Mouse (Mus musculus) liver, adult 2 months (tissue): ENCODE measurements around the gene Cnn2. TPM values are rescaled to one million over a fixed set of nuclear protein-coding genes. Genes with fewer than 3 reads are reported as not detected.

ENCODE experiments used
- DNase-seq: peaks from one replicate; pipeline ENCODE4 v3.0.0-alpha.2; 2011; ENCODE audit warnings: low read depth, low spot score; ENCODE audit errors: extremely low read depth
- H3K27ac ChIP-seq: fragments of 200-500 bp; replicated peaks from 2 replicates; pipeline ENCODE4 v1.5.1; 2012; ENCODE audit warnings: low read depth, mild to moderate bottlenecking, control low read depth, inconsistent platforms, low read length; ENCODE audit not compliant: insufficient read depth
- H3K27me3 ChIP-seq: fragments of 200-500 bp; 2 replicates; pipeline ENCODE4 v1.6.1; 2012; ENCODE audit warnings: mild to moderate bottlenecking, moderate library complexity, low read length, inconsistent platforms; ENCODE audit not compliant: control insufficient read depth, insufficient read depth
- H3K36me3 ChIP-seq: fragments of 200-500 bp; 2 replicates; pipeline ENCODE4 v1.6.1; 2012; ENCODE audit warnings: low read length, inconsistent platforms; ENCODE audit not compliant: control insufficient read depth, insufficient read depth
- H3K4me1 ChIP-seq: fragments of 200-500 bp; 2 replicates; pipeline ENCODE4 v1.6.1; 2011; ENCODE audit warnings: low read length; ENCODE audit not compliant: control insufficient read depth, insufficient read depth
- H3K4me3 ChIP-seq: fragments of 200-500 bp; 2 replicates; pipeline ENCODE4 v1.5.1; 2011; ENCODE audit warnings: low read depth, mild to moderate bottlenecking, control low read depth, low read length, moderate library complexity; ENCODE audit not compliant: insufficient read depth
- H3K79me2 ChIP-seq: fragments of 200-500 bp; 2 replicates; pipeline ENCODE4 v1.6.1; 2012; ENCODE audit warnings: inconsistent platforms, mild to moderate bottlenecking, low read length, moderate library complexity; ENCODE audit not compliant: control insufficient read depth, insufficient read depth
- H3K9ac ChIP-seq: fragments of 200-500 bp; 2 replicates; pipeline ENCODE4 v1.6.1; 2012; ENCODE audit warnings: low read depth, mild to moderate bottlenecking, control low read depth, inconsistent platforms, low read length
- CTCF ChIP-seq: fragments of 200-500 bp; IDR thresholded peaks from 2 replicates; pipeline ENCODE4 v1.5.1; 2011; ENCODE audit warnings: low read depth, low read length, control low read depth
- POLR2A ChIP-seq: fragments of 200-500 bp; IDR thresholded peaks from 2 replicates; pipeline ENCODE4 v1.6.1; 2011; ENCODE audit warnings: low read length, control low read depth; ENCODE audit not compliant: insufficient read depth; ENCODE audit errors: extremely low read depth
- WGBS: fragments of 180-500 bp; shearing (Covaris S2); methylation state at CpG from one replicate; pipeline ENCODE4 v1.1.7; 2018; 5-methylcytosine and 5-hydroxymethylcytosine counted together
- polyA plus RNA-seq: library from polyadenylated mRNA; depleted of rRNA; stranded (reverse); fragments of >200 nt; gene quantifications from 2 replicates; pipeline ENCODE4 v1.2.3, GENCODE M21; 2012
- total RNA-seq: library from RNA; depleted of rRNA; stranded (reverse); fragments of >200 nt; gene quantifications from 2 replicates; pipeline ENCODE4 v1.2.3, GENCODE M21; 2014

The Cnn2 gene
- total and polyA plus RNA-seq, 2 experiments, result 5.2 to 9.8 TPM

DNA sequence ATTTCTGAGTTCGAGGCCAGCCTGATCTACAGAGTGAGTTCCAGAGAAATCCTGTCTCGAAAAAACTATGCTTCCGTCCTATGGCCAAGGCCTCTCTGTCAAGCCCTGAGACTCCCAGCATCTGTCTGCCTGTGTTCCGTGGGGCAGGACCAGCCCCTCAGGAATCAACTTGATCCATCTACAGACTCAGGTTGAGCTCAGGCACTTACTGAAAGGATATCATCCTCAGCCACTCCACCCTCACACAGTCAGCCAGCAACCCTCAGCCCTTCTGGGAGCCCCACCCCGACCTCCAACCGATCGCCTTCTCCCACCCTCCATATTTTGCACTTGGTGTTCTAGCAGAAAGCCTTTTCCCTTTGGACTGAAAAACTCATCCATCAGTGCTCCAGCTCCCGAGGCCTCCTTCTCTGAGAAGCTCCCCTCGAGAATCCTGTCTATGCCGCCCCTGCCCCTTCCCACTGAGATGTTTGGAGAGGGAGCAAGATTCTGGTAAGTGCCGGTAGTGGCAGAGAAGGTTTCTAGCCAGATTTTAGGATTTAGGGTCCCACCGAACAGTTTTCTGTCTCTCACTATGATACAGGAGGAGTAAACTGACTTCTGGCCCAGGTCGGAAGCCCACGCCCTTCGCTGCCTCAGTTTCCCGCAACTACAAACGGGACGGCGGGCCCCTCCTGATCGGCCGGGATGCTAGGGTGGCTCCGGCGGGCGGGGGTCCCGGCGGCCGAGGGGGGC is 446 bp upstream of the Cnn2 start:
- DNase-seq, result no peak
- H3K4me3 ChIP-seq, result peak overlapping the region; percentile 62
- WGBS, result 22% methylated on average over 27 of the region's 27 CpGs
- no peaks in the 10 kb centered on the region for H3K36me3 ChIP-seq
- peaks cover 6% of the 10 kb centered on the region; the same call in 1 of the 2 replicates for H3K79me2 ChIP-seq
- peak overlapping the region; percentile 47 for H3K27ac ChIP-seq
- H3K9ac ChIP-seq, result peak overlapping the region; percentile 47
- TF ChIP-seq CTCF (no peak), POLR2A (no peak)
- peaks cover 14% of the 10 kb centered on the region for H3K4me1 ChIP-seq
- 0 out of 2 replicates have a peak, but pooled peaks cover 2% of the 10 kb centered on the region for H3K27me3 ChIP-seq

DNA sequence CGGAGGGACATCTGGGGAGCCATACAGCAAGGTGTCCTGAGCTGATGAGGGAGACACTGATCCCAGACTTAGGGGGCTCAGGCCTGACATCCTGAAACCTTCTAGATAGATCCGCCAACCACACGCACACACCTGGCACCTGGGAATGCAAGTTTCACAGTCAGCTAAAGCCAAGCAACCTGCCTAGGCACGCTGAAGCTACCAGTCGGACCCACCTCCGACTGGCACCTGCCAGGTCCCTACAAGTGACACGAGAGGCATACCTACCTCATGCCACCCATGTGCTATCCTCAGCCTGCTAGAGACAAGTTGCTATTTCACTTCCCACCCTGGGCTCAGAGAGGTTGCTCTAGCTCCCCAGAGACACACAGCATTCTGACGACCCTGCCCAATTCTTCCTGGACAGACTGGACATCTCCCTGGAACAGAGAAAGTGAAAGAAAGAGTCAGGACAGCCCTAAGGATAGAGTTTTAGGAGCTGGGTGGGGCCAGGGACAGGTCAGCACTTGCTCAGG is 945 bp downstream of the Cnn2 start:
- Histone ChIP-seq H3K79me2 (no peaks in the 10 kb centered on the region), H3K9ac (peak overlapping the region; percentile 10), H3K36me3 (no peaks in the 10 kb centered on the region), H3K4me1 (peaks cover 12% of the 10 kb centered on the region), H3K4me3 (peak overlapping the region; percentile 62), H3K27me3 (0 out of 2 replicates have a peak, but pooled peaks cover 2% of the 10 kb centered on the region), H3K27ac (no peak overlapping the region; the same call in 1 of the 2 replicates)
- TF ChIP-seq POLR2A, result no peak
- TF ChIP-seq CTCF, result no peak
- DNase-seq, result no peak
- WGBS, result 45% methylated on average over 8 of the region's 8 CpGs

DNA sequence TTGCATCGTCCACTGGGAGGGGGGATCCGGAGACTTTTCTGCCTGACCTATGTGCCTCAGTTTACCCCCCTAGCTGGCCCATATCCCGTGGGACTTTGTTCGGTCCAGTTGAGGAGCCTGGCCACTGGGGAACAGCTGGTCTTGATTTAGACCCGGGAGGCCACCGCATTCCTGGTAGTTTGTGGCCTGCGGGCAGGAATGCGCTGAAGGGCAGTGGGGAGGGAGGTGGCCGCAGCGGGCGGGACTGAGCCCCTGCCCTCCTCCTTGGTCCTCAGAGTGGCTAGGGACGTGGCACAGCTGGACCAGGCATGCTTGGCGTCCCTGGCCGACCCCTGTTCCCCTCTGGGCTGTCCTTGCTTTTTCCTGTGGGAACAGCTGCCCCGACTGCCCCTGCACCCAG is 1.5 kb downstream of the Cnn2 start:
- no peaks in the 10 kb centered on the region for H3K36me3 ChIP-seq
- no peaks in the 10 kb centered on the region for H3K79me2 ChIP-seq
- 0 out of 2 replicates have a peak, but pooled peaks cover 2% of the 10 kb centered on the region for H3K27me3 ChIP-seq
- peak overlapping the region; percentile 25 for H3K9ac ChIP-seq
- 34% methylated on average over 15 of the region's 15 CpGs for WGBS
- H3K4me1 ChIP-seq, result peaks cover 12% of the 10 kb centered on the region
- no peak overlapping the region for H3K27ac ChIP-seq
- TF ChIP-seq POLR2A (no peak), CTCF (no peak)
- H3K4me3 ChIP-seq, result peak overlapping the region; percentile 62; the same call in 1 of the 2 replicates
- DNase-seq, result no peak

DNA sequence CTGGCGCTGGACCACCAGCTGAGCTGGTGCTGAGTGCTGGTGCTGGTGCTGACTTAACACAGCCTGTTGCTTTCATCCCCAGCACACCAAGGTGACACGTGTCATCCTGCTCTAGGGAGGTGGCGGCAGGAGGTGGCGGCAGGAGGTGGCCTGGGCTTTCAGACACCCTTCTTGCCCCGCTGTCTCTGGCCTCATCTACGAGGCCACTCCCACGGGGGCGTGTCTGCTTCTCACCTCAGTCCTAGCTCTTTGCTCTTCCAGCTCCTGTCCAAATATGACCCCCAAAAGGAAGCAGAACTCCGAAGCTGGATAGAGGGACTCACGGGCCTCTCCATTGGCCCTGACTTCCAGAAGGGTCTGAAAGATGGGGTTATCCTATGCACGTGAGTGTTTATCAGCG is 2.7 kb downstream of the Cnn2 start:
- Histone ChIP-seq H3K27ac (no peak overlapping the region), H3K27me3 (0 out of 2 replicates have a peak, but pooled peaks cover 2% of the 10 kb centered on the region), H3K4me3 (no peak overlapping the region), H3K79me2 (no peaks in the 10 kb centered on the region), H3K36me3 (no peaks in the 10 kb centered on the region), H3K9ac (no peak overlapping the region), H3K4me1 (peaks cover 6% of the 10 kb centered on the region; the same call in 1 of the 2 replicates)
- DNase-seq, result no peak
- 81% methylated on average over 12 of the region's 12 CpGs for WGBS
- no peak for TF ChIP-seq POLR2A
- TF ChIP-seq CTCF, result no peak

DNA sequence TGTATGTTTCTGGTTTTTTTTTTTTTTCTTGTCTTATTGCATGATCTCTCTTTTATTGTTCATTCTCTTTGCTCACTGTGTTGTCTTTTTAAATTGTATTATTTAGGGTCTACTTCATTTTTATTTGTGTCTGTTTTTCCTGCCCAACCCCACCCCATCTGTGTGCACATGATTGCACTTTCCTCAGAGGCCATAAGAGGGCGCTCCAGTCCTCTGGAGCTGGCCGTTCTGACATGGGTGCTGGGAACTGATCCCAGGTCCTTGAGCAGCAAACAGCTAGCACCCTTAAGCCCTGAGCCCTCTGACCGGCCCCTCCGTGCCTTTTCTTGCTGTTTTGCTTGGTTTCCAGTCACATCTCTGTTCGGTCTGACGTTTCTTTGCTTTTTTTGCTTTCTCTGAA is 3.2 kb downstream of the Cnn2 start:
- TF ChIP-seq CTCF (peak; percentile 30; the same call in 1 of the 2 replicates), POLR2A (no peak)
- H3K9ac ChIP-seq, result no peak overlapping the region
- H3K36me3 ChIP-seq, result no peaks in the 10 kb centered on the region
- no peak overlapping the region for H3K4me3 ChIP-seq
- 0 out of 2 replicates have a peak, but pooled peaks cover 2% of the 10 kb centered on the region for H3K27me3 ChIP-seq
- H3K27ac ChIP-seq, result no peak overlapping the region
- H3K4me1 ChIP-seq, result peaks cover 4% of the 10 kb centered on the region; the same call in 1 of the 2 replicates
- no peaks in the 10 kb centered on the region for H3K79me2 ChIP-seq
- 92% methylated on average over 6 of the region's 6 CpGs for WGBS
- no peak for DNase-seq

DNA sequence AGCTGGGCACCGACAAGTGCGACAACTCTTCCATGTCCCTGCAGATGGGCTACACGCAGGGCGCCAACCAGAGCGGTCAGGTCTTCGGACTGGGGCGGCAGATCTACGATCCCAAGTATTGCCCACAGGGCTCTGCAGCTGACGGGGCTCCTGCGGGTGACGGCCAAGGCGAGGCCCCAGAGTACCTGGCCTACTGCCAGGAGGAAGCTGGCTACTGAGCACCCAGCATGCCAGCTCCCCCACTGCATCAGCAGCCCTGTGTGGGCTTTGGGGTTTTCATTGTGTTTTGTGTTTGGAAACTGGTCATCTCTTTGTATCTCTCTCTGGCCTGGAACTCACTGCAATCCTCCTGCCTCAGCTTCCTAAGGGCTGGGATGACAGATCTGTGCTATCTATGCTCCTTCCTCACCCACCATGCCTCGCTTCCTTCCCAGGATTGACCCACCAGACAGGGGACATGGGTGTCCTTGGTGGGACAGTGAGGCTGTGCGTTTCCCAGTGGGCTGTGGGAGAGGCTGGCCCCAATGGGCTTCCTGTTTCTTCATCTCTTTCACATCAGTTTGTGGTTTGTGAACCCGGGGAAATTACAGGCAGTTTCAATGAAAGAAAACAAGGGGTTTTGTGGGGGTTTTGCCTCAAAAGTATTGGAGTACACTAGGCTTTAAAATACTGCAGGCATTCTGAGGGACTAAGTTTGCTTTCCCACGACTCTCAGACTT is 6.2 kb downstream of the Cnn2 start:
- DNase-seq, result no peak
- Histone ChIP-seq H3K27me3 (no peaks in the 10 kb centered on the region), H3K4me1 (no peaks in the 10 kb centered on the region), H3K27ac (no peak overlapping the region), H3K79me2 (no peaks in the 10 kb centered on the region), H3K9ac (no peak overlapping the region), H3K4me3 (no peak overlapping the region), H3K36me3 (no peaks in the 10 kb centered on the region)
- TF ChIP-seq POLR2A (no peak), CTCF (no peak)
- WGBS, result 87% methylated on average over 16 of the region's 16 CpGs
